Mouse (Mus musculus) erythroblast, embryonic 14.5 days (primary cell): ENCODE measurements around the gene Slc26a5.

ENCODE experiments used
- GATA1 ChIP-seq: IDR thresholded peaks from 2 replicates; pipeline ENCODE4 v1.6.1; 2012; ENCODE audit warnings: low read length, inconsistent platforms, mixed read lengths
- TAL1 ChIP-seq: IDR thresholded peaks from 3 replicates; pipeline ENCODE4 v1.6.1; 2012; ENCODE audit warnings: low read length, inconsistent platforms, mixed read lengths

DNA sequence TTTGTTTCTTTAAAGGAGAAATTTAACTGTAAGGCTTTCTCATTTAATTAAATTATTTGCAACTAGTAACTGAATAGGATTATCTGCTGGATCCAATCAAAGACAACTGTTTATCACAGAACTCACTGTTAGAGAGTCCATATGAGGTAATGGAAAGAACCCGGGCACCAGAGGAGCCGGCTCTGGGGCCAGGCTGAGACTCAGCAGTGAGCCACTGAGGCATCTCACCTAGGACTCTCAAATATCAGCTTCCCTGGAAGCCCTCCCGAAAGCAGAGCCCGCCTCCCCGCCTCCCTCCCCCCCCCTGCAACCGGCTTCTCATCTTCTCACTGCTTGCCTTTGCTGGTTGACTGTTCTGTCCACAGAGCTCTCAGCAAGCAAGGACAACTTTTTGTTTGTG lies 37.8 kb downstream of the Slc26a5 start:
- TF ChIP-seq GATA1 (no peak), TAL1 (no peak)
